Mouse (Mus musculus) kidney, adult 9 months (tissue): ENCODE results near the gene Bhlha15.

ENCODE experiments used
- DNase-seq: peaks from one replicate; pipeline ENCODE4 v3.0.0; 2022

Gene Bhlha15

GRCm38 (mm10) chr5:144191026-144191425 is 940 bp downstream of the Bhlha15 start:
- no peak for DNase-seq

DNA sequence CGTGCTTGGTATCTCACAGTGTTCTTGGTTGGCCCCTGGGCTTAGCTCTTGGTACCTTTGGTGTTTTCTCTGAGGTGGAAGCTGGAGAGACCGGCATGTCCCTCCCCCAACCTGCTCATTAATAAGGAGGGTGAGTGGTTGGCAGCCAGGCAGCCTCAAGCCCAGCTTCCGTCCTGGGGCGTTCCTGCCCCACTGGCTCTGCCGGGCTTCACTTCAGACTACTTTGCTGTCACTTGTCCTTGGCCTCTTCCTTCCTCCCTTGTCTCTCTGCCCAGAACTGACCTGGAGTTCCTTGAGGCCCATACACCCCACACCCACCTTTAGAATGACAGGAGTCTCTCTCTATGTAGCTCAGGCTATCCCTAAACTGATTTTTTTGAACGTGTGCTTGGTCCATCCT is 2.6 kb downstream of the Bhlha15 start:
- DNase-seq, result no peak

- no peak for DNase-seq
Measured at GRCm38 (mm10) chr5:144194416-144194815, 4.3 kb downstream of the Bhlha15 start.

- DNase-seq, result no peak
Measured at GRCm38 (mm10) chr5:144195567-144195966, 5.5 kb downstream of the Bhlha15 start.

- DNase-seq, result no peak
Measured at GRCm38 (mm10) chr5:144200616-144201015, 10.5 kb downstream of the Bhlha15 start.

- no peak for DNase-seq
Measured at GRCm38 (mm10) chr5:144202430-144202829, 12.3 kb downstream of the Bhlha15 start.

DNA sequence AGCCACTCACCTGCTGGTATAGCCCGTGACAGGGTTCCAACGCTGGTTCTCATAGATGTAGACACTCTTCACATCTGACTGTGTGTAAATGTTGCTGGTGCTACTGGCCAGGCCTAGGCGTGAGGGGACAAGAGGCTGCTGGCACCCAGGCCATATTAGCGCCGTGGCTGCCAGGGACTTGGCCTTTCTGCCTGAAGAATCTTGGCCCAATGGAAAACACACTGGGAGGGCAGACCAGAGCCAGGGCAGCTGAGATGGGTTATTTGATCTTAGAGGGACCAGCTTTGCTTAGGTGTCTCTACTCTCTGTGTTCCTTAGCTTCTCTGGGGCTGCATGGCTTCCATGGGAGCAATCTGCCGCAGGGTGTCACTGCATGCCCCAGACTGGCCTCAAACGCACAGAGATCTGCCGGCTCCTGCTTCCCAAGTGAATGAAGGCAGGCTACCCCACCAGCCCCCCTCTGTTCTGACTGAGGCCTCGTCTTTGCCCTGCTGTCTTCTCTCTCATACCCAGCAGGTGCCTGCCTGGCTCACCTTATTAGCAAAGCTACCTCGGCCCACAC is 13.4 kb downstream of the Bhlha15 start:
- no peak for DNase-seq

DNA sequence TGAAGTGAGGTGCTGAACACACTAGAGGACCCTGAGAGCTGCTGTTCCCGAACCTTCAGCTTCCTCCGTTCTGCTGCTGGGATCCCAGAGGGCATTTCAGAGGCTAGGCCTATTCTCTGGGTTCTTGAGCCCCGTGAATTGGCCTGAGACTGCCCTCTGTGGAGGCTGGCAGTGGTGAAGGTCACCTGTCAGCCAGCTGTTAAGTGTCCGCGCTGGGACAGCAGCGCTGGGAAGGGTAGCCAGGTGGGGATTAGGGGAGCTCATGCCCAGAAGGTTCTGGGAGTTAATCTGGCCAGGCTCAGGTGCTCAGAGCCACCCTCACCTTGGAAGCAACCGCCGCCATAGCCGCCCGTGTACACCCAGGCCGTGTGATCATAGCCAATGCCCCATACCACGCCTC is 14.2 kb downstream of the Bhlha15 start:
- no peak for DNase-seq

DNA sequence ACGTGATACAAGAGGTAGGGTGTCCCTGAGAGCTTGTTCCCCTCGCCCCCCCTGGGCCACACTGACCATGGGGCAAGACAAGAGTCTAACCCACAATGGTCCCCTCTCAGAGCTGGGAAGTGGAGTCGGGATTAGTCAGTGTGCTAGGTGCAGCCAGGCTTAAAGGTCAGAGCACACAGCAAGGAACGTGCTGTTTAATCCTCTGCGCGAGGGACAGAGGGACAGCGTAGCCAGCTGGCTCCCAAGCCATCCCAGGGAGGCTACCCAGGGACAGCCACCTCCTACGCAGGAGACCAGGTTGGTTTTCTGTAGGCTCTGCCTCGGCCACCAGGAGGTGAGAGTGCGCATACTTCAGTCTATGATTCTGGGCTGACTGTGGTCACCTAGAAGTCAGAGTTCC is 14.8 kb downstream of the Bhlha15 start:
- no peak for DNase-seq

- DNase-seq, result no peak
Measured at GRCm38 (mm10) chr5:144206069-144206468, 16.0 kb downstream of the Bhlha15 start.

GRCm38 (mm10) chr5:144207478-144207877 is 17.4 kb downstream of the Bhlha15 start:
- peak; percentile 56 for DNase-seq

- DNase-seq, result peak; percentile 62
Measured at GRCm38 (mm10) chr5:144214453-144214852, 24.4 kb downstream of the Bhlha15 start.

DNA sequence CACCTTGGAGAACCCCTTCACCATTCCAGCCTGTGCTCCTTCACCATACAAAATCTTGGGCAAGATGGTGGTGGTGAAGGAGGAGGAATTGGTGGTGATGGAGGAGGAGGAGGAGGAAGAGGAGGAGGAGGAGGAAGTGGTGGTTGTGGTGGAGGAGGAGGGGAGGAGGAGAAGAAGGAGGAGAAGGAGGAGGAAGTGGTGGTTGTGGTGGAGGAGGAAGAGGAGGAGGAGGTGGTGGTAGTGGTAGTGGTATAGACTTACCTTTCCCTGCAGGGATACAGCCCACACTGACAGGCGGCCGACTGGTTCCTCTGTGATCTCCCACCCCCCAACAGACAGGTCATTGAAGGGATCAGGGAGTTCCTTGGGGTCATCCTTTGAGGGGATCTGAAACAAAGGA is 25.9 kb downstream of the Bhlha15 start:
- no peak for DNase-seq

DNA sequence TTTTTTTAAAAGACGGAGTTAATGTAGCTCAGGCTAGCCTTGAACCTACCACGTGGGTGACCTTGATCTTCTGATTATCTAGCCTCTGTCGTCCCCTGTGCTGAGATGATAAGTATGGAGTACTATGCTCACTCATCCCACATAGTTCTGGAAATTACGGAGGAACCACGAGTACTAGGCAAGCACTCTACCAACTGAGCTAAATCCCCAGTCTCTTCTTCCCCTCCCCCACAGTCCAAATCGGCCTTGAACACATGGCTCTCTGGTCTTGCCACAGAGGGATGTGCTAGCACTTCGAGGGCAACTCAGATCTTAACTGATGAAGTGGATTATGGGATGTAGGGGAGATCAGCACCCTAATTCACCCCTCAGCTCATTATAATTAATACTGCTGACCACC is 28.0 kb downstream of the Bhlha15 start:
- DNase-seq, result no peak

- DNase-seq, result peak; percentile 44
Measured at GRCm38 (mm10) chr5:144219306-144219705, 29.2 kb downstream of the Bhlha15 start.

- no peak for DNase-seq
Measured at GRCm38 (mm10) chr5:144219936-144220335, 29.9 kb downstream of the Bhlha15 start.

GRCm38 (mm10) chr5:144221305-144221704 is 31.2 kb downstream of the Bhlha15 start:
- DNase-seq, result peak; percentile 45

DNA sequence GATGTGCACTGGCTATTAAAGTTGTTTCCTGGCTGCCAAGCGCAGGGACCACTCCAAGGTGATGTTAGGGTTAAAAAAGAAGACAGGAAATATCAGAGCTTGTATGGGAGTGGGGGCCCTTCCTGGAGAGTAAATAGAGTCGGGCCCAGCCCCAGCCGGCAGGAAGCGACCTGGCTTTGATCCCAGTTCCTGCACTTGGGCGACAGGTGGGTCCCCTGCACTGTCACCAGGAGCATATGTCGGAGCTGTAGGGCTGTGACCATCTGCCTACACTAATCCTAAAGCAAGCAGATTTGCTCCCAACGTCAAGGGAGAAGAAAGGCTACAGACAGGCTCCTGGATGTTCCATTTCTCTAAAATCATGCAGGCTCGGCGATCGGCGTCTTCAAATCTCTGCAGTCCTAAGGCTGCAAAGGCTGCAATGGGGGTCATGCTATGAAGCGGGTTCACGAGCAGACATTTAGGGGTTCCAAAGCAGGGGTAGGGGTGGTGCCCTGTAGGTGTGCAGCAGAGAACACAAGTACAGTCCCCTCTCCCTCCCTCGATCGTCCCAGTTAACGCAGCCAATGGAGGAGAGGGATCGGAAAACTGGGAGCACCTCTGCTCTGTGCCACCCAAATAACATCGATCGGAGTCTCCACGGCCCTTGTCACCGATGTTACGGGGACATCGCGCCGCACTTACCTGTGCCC is 32.9 kb downstream of the Bhlha15 start:
- peak; percentile 55 for DNase-seq

GRCm38 (mm10) chr5:144223503-144223862 is 33.4 kb downstream of the Bhlha15 start, which contains the start of gene Tecpr1:
Gene Tecpr1, minus strand, starts transcription at chr5:144223615.
- DNase-seq, result peak; percentile 97

DNA sequence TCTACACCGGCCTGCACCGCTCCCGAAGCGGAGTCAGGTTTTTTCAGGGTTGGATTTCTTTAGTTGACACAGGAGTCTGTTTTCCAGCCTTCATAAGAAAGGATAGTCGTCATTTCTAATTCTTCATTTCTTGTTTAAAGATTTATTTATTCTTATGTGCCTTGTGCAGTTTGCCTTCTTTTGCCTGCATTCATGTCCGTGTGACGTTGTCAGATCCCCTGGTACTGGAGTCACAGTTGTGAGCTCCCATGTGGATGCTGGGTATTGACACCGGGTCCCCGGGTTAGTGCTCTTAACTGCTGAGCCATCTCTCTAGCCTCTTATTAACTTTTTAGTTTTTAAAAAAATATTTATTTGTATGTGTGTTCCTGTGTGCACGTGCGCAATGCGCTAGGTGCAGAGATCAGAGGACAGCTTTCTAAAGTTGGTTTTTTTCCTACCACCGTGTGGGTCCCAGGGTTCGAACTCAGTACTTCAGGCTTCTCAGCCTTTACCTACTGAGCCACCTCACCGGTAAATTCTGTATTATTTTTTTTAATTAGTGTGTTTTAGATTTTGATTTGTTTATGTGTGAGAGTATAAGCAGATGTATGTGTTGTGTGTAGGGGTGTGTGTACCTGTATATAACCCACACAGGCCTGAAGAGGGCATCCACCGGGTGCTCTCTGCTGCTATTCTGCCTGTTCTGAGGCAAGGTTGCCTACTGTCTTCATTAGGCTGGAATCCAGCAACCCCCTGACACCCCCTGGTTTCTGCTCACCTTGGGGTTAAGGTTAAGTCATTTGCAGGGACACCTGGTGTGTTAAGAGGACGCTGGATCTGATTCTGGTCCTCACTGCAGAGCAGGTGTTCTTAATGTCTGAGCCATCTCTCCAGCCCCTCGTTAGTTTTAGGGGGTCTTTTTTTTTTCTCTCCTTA is 34.1 kb downstream of the Bhlha15 start:
- no peak for DNase-seq

GRCm38 (mm10) chr5:144226220-144226619 is 36.1 kb downstream of the Bhlha15 start:
- no peak for DNase-seq

DNA sequence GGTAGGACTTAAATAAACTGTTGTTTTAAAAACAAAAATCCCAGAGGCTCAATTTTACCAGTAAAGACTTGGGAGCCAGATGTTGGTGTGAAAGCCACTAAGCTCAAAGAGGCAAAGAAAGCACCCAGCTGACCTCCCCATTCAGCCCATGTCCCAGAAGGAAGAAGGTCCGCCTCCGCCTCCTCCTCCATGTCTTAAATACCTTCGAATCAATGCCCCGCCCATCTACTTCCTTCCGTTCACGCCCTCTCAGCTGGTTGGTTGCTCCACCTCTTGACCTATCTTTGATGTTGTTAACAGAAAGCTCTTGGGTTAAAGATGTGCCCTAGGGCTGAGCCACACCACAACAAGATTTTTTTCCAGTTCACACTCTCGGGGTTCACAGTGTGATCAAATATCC is 40.1 kb downstream of the Bhlha15 start:
- no peak for DNase-seq

DNA sequence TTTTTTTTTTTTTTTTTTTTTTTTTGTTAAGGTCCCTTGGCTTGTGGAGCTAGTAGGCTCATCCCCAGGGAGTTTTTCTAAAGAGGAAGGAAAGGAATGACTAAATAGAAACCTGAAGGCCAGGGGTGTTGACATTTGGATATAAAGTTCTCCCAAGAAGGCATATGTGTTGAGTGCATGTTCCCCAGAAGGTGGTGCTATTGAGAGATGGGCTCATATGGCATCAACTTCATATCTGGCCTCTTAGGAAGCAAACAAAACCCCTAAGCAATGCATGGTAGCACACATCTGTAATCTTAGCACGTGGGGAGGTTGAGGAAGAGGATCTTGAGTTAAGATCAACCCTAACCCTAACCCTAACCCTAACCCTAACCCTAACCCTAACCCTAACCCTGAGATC is 41.3 kb downstream of the Bhlha15 start:
- peak; percentile 43 for DNase-seq

- peak; percentile 69 for DNase-seq
Measured at GRCm38 (mm10) chr5:144232531-144232930, 42.4 kb downstream of the Bhlha15 start.
